Mouse (Mus musculus) telencephalon, adult 2 months (tissue): ENCODE data around the gene Osbpl8.
A peak's percentile ranks its signal among the peaks of the same experiment; 100 is the strongest.

Source experiments
- DNase-seq: peaks from one replicate; pipeline ENCODE4 v3.0.0-alpha.2; 2011; ENCODE audit warnings: low read depth, low spot score

Osbpl8 gene

GRCm38 (mm10) chr10:111155065-111155464 lies 9.5 kb upstream of the Osbpl8 start:
- DNase-seq, result no peak

GRCm38 (mm10) chr10:111155571-111155970 lies 9.0 kb upstream of the Osbpl8 start:
- DNase-seq, result no peak

DNA sequence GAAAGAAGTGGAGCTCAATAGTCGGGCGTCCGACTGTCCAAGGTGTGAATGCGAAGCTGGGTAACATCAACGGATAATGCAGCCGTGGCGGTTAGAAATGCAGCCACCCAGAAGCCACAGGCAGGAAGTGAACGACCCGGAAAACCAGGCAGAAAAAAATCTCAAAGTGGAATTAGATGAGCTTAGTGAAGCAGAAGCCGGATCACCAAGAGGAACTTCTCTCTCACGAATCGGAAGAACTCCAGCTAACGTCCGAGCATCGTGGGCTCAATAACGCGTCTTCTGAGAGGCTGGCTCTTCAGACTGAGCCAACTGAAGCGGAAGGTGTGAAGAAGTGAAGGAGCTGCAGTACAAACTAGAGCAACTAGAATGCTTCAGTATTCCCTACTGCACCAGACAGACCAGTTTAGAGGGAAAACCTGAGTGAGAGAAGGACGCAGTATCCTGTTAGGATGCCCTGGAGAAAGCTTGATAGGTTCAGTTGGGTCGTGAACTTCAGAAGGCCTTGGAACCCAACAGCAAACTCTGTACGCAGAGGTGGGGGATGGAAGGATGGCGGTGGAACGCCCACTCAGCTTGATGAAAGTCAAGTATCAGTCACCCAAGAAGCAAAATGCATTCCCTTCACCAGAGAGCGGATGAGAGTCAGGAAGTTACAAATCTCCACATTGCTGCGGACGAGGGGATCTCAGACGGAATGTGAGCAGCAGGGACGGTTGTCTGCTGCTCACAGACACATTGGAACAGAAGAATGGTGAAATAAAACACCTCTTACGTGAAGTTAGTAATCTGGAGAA lies 8.0 kb upstream of the Osbpl8 start:
- no peak for DNase-seq

- DNase-seq, result no peak
Measured at GRCm38 (mm10) chr10:111157241-111157659, 7.3 kb upstream of the Osbpl8 start.

DNA sequence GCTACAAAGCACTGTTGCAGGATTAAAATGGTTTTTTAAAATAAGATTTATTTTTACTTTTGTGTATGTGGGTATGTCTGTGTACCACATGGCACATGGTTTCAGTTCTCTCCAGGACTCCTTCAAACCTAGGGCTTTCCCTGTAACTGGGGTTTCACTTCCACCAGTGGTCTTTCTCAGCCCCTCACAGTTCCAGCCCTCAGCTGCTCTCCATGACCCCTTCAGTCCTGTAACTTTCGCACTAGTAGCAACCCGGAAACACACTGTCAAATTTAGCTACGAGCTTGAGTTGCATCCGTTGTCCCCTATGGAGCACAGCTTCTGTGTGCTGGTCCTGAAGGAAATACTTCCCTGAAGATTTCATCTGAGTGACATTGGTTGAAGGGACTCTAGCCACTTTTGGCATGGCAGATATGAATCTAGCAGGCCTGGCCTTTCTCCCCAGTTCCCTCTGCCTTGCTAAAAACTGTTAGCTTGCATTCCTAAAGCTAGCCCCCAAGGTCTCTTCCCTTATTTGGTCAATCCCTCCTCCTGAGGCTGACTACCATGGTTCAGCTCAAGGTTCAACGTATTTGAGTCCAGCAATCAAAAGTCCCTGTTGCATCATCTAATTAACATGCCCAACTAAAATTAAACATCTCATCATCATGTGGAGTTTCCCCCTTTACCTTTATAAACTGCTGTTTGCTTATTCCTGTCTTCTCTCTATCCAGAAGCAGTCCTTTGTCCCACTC lies 4.6 kb upstream of the Osbpl8 start:
- no peak for DNase-seq

DNA sequence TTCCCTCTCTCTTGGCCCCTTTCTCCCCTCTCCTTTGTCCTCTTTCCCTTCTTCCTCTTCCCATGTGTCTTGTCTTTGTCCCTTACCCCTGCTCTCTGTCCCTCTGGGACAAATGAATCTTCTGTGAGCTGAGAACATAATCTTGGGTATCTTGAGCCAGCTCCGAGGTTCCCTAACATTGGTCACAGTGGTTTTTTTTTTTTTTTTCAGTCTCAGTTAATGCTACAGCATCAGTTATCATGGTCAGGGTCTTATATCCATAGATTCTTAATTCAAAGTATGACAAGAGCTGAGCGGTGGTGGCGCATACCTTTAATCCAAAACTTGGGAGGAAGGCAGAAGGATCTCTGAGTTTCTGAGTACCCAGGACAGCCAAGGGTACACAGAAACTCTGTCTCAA lies 4.0 kb upstream of the Osbpl8 start:
- DNase-seq, result no peak

DNA sequence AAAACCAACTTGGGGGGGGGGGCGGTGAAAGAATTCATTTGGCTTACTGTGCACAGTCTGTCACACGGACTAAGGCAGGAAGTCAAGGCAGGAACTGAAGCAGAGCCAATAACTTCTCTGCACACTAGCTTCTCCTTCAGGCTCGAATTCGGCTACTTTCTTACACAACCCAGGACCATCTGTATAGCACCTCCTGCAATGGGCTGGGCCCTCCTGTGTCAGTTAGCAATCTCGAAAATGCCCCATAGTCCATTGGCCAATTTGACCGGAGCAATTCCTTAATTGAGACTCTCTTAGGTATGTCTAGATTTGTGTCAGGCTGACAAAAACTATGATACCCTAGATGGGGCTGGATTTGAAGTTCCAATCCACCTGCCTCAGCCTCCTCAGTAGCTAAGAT lies 3.2 kb upstream of the Osbpl8 start:
- DNase-seq, result no peak

DNA sequence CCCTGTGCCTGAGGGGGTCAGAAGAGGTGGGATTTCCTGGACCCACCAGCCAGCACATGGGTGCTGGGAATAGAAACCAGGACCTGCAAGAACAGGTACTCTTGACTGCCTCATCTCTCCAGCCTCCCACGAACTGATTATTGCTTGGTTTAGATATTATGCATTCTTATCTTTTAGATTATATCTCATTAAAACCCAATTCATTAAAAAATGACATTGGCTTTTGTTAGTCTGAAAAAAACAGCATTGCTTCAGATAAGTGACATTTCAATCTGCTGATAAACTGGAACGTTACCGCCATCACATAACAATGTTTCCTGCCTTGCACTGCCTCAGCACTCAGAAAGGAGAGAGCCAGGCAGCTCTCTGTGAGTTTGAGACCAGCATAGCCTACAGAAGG lies 1.5 kb upstream of the Osbpl8 start:
- DNase-seq, result no peak

GRCm38 (mm10) chr10:111163601-111164240 lies 831 bp upstream of the Osbpl8 start:
- DNase-seq, result no peak

DNA sequence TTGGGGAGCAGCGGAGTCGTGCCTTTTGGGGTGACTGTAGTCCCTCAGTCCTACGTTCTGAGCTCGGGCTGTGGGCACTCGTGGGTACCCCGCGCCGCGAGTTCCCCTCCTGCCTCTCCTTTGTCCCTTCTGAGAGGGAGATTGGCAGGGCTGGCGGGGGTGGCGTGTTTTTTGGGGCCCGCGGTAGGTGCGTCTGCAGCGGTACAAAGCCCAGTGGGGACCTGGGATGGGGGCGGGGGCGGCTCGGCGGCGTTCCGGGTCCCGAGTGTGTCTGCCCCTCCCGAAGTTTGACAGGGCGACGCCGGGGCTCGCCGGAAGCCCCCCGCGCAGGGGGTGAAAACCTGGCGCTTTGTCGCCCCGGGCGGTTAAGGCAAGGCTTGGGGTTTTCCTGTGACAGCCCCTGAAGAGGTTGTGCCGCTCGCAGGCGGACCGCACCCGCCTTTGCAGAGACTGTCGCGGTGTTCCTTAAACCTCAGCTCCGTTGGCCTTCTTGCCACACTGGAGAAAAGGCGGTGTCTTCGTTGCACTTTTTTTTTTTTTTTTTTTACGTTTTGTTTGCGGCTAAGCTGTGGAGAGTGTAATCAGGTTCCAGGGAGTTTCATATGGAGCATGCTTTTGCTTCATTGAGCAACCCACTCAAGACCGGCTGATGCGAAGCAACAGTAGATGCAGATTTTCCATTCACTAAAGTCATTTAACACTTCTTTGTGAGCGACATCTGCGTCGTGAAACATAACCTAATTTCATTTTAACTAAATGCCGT lies 848 bp downstream of the Osbpl8 start:
- peak; percentile 51 for DNase-seq

GRCm38 (mm10) chr10:111166057-111166841 lies 1.7 kb downstream of the Osbpl8 start:
- no peak for DNase-seq

DNA sequence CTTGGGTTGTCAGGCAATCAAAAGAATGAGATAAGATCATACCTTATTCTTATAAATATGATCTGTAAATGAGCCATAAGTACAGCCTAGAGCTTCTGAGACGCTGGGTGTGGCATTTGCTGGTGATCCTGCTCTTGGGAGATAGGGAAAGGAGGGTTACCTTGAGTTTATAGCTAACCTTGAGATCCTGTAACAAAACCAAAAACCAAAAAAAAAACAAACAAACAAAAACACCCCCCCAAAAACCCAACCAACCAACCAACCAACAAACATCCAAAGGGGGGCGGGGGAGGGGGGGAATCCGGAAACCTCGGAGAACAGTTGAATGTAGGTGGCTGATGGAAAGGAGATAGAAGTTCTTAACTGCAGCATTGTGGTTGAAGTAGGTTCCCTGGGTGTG lies 2.9 kb downstream of the Osbpl8 start:
- DNase-seq, result no peak

GRCm38 (mm10) chr10:111168305-111168704 lies 3.8 kb downstream of the Osbpl8 start:
- DNase-seq, result no peak

DNA sequence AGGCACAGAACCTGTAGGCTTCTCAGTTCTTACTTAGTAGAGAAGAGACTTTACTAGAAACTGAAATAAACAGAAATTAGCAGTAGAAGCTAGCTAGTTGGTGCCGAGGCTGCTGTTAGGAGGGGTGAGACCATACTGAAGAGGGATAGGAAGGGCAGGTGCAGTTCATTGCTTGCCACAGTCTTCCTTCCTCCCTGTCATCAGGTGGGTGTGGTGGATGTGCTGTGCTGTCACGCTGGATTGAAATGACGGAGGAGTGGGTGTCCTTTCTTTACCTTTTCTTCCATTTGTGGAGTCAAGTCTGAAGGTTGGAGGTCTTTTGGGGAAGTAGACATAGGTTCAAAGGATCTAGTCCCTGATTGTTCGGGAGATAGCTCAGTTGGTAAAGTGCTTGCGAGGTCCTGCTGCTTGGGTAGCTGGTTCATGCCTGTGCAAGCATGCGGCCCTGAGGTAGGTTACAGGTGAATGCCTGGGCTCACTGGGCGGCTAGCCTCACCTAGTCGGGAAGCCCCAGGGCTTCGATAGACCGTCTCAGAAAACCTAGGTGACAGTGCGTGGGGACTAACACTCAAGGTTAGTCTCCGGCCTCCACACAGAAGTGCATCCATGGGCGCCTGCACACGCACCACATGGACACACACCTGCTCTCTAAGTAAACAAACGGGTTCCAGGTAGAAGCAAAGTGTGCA lies 6.8 kb downstream of the Osbpl8 start:
- DNase-seq, result no peak

DNA sequence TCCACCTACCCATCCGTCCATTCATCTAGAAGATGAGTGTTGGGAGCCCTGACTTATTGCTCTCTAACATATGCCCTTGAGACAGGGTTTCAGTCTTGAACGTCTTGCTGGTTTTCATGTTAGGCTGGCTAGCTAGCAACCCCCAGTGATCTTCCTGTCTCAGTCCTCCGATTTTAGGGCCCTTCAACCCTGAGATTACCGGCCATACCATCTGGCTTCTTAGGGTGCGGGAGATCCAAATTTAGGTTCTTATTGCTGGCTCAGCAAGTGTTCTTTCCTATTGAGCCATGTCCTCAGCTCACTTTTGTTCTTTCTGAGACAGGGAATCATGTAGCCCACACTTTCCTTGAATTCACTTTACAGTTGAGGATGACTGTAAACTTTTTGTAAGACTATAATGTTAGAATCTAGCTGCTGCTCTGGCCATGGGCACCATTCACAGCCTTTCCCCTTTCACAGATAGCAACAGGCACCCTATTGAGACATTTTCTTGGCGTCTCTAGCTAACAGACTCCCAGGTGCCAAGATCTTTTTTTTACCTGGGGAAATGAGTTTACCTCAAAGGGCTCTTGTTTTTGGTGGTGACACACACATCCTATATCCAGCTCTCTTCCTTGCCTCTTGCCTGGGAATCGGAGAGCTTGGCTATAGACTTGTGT lies 9.2 kb downstream of the Osbpl8 start:
- no peak for DNase-seq

DNA sequence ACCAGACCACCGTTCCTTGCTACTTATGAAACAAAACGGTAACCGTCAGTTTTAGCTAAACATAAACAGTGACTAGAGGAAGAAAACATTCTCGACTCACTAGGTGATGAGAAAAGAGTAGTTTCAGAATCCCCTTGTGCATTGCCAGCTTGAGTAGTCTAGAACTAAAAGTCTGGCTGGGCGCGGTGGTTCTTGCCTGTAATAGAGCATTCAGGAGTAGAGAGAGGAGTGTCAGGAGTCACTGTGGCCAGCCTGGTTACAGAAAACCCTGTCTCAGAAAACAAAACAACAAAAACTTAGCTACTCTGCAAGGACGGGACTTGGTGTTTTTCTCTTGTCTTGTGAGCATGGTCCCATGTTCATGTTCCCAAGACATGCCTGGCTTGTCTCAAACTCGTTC lies 12.8 kb downstream of the Osbpl8 start:
- DNase-seq, result no peak

DNA sequence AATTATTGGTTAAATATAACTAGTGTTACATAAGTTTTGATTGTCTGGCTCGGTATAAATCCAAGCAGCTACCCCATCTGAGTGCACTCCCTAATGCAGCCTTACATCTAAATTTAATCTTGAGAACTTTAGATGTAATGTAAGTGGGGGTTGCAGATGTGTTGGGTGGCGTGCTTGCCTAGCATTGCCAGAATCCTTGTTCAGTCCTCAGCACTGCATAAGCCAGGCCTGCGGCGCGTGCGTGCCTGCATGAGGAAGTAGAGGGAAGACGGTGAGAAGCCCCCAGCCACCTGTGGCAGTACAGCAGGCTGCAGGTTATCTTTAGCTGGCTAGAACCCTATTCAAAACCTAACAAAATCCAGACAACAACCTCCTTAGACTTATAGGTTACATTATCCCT lies 13.5 kb downstream of the Osbpl8 start:
- peak; percentile 85 for DNase-seq

DNA sequence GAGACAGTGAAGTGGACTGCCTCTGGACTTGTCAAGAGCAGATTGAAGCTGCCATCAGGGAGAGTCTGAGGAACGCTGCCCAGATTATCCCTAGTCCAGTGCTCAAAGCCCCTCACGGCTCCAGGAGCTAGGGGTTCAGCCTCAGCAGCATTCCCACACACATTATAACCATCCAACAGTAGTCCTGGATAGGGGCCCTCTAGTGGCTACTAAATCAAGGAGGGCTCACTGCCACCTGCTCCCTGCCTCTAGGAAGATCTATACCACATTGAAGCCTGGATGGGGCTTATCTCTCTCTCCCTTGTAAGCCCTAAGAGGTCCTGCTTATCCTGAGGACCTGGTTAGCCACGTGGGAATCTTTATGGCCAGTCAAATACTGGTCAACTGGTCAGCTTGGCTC lies 16.1 kb downstream of the Osbpl8 start:
- no peak for DNase-seq

- DNase-seq, result no peak
Measured at GRCm38 (mm10) chr10:111183634-111184270, 19.2 kb downstream of the Osbpl8 start.
